Mouse (Mus musculus) MEL (cell line): ENCODE data around the gene Commd7. TPM values are rescaled to one million over a fixed set of nuclear protein-coding genes. Genes with fewer than 3 reads are reported as not detected.

ENCODE experiments used
- DNase-seq: peaks from one replicate; pipeline ENCODE4 v3.0.0; 2011; ENCODE audit warnings: low read depth, low spot score
- H3K27ac ChIP-seq: 2 replicates; pipeline ENCODE4 v1.5.1; 2012; ENCODE audit warnings: low read depth, mild to moderate bottlenecking, control low read depth, low read length, moderate library complexity; ENCODE audit not compliant: control insufficient read depth
- H3K27me3 ChIP-seq, 2 experiments: fragments of 150-350 bp in 1 of 2; sonication (generic) in 1 of 2; 2 replicates each; pipeline ENCODE4 v1.6.1; 2012; ENCODE audit warnings: low read length in 2 of 2, mild to moderate bottlenecking in 2 of 2, improper control_type of control experiment in 1 of 2, moderate library complexity in 1 of 2; ENCODE audit not compliant: insufficient read depth in 2 of 2, control insufficient read depth in 1 of 2
- H3K36me3 ChIP-seq, 2 experiments: 2 replicates each; pipeline ENCODE4 v1.6.1; 2012 to 2014; ENCODE audit warnings: low read length in 2 of 2, improper control_type of control experiment in 1 of 2, inconsistent platforms in 1 of 2, mild to moderate bottlenecking in 1 of 2; ENCODE audit not compliant: insufficient read depth in 2 of 2, control insufficient read depth in 1 of 2
- H3K4me1 ChIP-seq, 2 experiments: fragments of 150-350 bp in 1 of 2; sonication (generic) in 1 of 2; 2 replicates each; pipeline ENCODE4 v1.6.1; 2012; ENCODE audit warnings: low read length in 2 of 2, improper control_type of control experiment in 1 of 2, mild to moderate bottlenecking in 1 of 2; ENCODE audit not compliant: insufficient read depth in 2 of 2, control insufficient read depth in 1 of 2
- H3K4me3 ChIP-seq, 2 experiments: fragments of 150-350 bp in 1 of 2; sonication (generic) in 1 of 2; 2 replicates each; pipeline ENCODE4 v1.5.1; 2012; ENCODE audit warnings: low read depth in 2 of 2, low read length in 2 of 2, mild to moderate bottlenecking in 2 of 2, moderate library complexity in 2 of 2, control low read depth in 1 of 2, improper control_type of control experiment in 1 of 2; ENCODE audit not compliant: control insufficient read depth in 1 of 2, insufficient read depth in 1 of 2
- H3K79me2 ChIP-seq: 2 replicates; pipeline ENCODE4 v1.6.1; 2012; ENCODE audit warnings: mild to moderate bottlenecking, low read length, moderate library complexity; ENCODE audit not compliant: control insufficient read depth, poor library complexity, insufficient read depth
- H3K9ac ChIP-seq: 2 replicates; pipeline ENCODE4 v1.6.1; 2012; ENCODE audit warnings: low read depth, mild to moderate bottlenecking, control low read depth, low read length, moderate library complexity; ENCODE audit not compliant: control insufficient read depth, poor library complexity, severe bottlenecking
- H3K9me3 ChIP-seq: fragments of 150-350 bp; sonication (generic); replicated peaks from 2 replicates; pipeline ENCODE4 v1.6.1; 2012; ENCODE audit warnings: mild to moderate bottlenecking, low read length, improper control_type of control experiment, moderate library complexity; ENCODE audit not compliant: insufficient read depth
- BHLHE40 ChIP-seq: IDR thresholded peaks from 2 replicates; pipeline ENCODE4 v1.6.1; 2012; ENCODE audit warnings: low read depth, mild to moderate bottlenecking, inconsistent platforms, low read length, improper control_type of control experiment, borderline replicate concordance
- CHD1 ChIP-seq: IDR thresholded peaks from 2 replicates; pipeline ENCODE4 v1.6.1; 2012; ENCODE audit warnings: low read depth, mild to moderate bottlenecking, inconsistent platforms, low read length, improper control_type of control experiment
- CHD2 ChIP-seq: IDR thresholded peaks from 2 replicates; pipeline ENCODE4 v1.6.1; 2011; ENCODE audit warnings: low read length, improper control_type of control experiment
- CTCF ChIP-seq, 3 experiments: IDR thresholded peaks in 2 of 3; conservative IDR thresholded peaks in 1 of 3; 2 replicates each; pipeline ENCODE4 v1.5.1; 2011 to 2012; ENCODE audit warnings: low read length in 3 of 3, low read depth in 2 of 3, mild to moderate bottlenecking in 2 of 3, improper control_type of control experiment in 1 of 3, inconsistent platforms in 1 of 3, mixed read lengths in 1 of 3, moderate library complexity in 1 of 3; ENCODE audit not compliant: control insufficient read depth in 1 of 3, insufficient read depth in 1 of 3, poor library complexity in 1 of 3, severe bottlenecking in 1 of 3
- E2F4 ChIP-seq: IDR thresholded peaks from 2 replicates; pipeline ENCODE4 v1.6.1; 2011; ENCODE audit warnings: low read depth, low read length, improper control_type of control experiment, borderline replicate concordance
- ELF1 ChIP-seq: IDR thresholded peaks from 2 replicates; pipeline ENCODE4 v1.6.1; 2014; ENCODE audit warnings: low read depth, mild to moderate bottlenecking, inconsistent platforms, low read length, improper control_type of control experiment, moderate library complexity
- EP300 ChIP-seq, 2 experiments: IDR thresholded peaks; 2 replicates each; pipeline ENCODE4 v1.6.1; 2011; ENCODE audit warnings: improper control_type of control experiment in 2 of 2, low read length in 2 of 2, low read depth in 1 of 2, mild to moderate bottlenecking in 1 of 2
- ETS1 ChIP-seq: IDR thresholded peaks from 2 replicates; pipeline ENCODE4 v1.6.1; 2012; ENCODE audit warnings: low read depth, mild to moderate bottlenecking, inconsistent platforms, low read length, improper control_type of control experiment, moderate library complexity
- GATA1 ChIP-seq: IDR thresholded peaks from 2 replicates; pipeline ENCODE4 v1.6.1; 2011; ENCODE audit warnings: low read depth, low read length, improper control_type of control experiment
- MAZ ChIP-seq: IDR thresholded peaks from 2 replicates; pipeline ENCODE4 v1.6.1; 2012; ENCODE audit warnings: low read depth, mild to moderate bottlenecking, inconsistent platforms, low read length, improper control_type of control experiment
- MEF2A ChIP-seq: IDR thresholded peaks from 2 replicates; pipeline ENCODE4 v1.6.1; 2014; ENCODE audit warnings: low read depth, mild to moderate bottlenecking, inconsistent platforms, low read length, improper control_type of control experiment; ENCODE audit not compliant: poor library complexity, insufficient replicate concordance, severe bottlenecking; ENCODE audit errors: extremely low read depth
- MXI1 ChIP-seq: IDR thresholded peaks from 2 replicates; pipeline ENCODE4 v1.6.1; 2011; ENCODE audit warnings: mild to moderate bottlenecking, low read depth, low read length, improper control_type of control experiment
- NRF1 ChIP-seq: IDR thresholded peaks from 2 replicates; pipeline ENCODE4 v1.6.1; 2014; ENCODE audit warnings: low read depth, mild to moderate bottlenecking, inconsistent platforms, low read length, improper control_type of control experiment, moderate library complexity; ENCODE audit not compliant: poor library complexity, insufficient read depth, severe bottlenecking
- POLR2AphosphoS2 ChIP-seq: IDR thresholded peaks from 2 replicates; pipeline ENCODE4 v1.6.1; 2011; ENCODE audit warnings: low read length, improper control_type of control experiment
- POLR2AphosphoS5 ChIP-seq: IDR thresholded peaks from 2 replicates; pipeline ENCODE4 v1.6.1; 2012; ENCODE audit warnings: low read depth, borderline replicate concordance, mild to moderate bottlenecking, inconsistent platforms, low read length, moderate library complexity, mixed read lengths
- RCOR1 ChIP-seq: IDR thresholded peaks from 2 replicates; pipeline ENCODE4 v1.6.1; 2012; ENCODE audit warnings: low read depth, mild to moderate bottlenecking, inconsistent platforms, low read length, improper control_type of control experiment
- SMC3 ChIP-seq: IDR thresholded peaks from 2 replicates; pipeline ENCODE4 v1.6.1; 2011; ENCODE audit warnings: low read depth, low read length, improper control_type of control experiment
- TAL1 ChIP-seq: IDR thresholded peaks from 2 replicates; pipeline ENCODE4 v1.6.1; 2012; ENCODE audit warnings: mild to moderate bottlenecking, inconsistent platforms, low read length, moderate library complexity, mixed read lengths
- TCF12 ChIP-seq: IDR thresholded peaks from 2 replicates; pipeline ENCODE4 v1.6.1; 2014; ENCODE audit warnings: low read depth, mild to moderate bottlenecking, inconsistent platforms, low read length, improper control_type of control experiment, moderate library complexity
- USF1 ChIP-seq: IDR thresholded peaks from 2 replicates; pipeline ENCODE4 v1.6.1; 2014; ENCODE audit warnings: low read depth, mild to moderate bottlenecking, inconsistent platforms, low read length, improper control_type of control experiment, moderate library complexity
- ZC3H11A ChIP-seq: IDR thresholded peaks from 2 replicates; pipeline ENCODE4 v1.6.1; 2012; ENCODE audit warnings: low read depth, mild to moderate bottlenecking, inconsistent platforms, low read length, improper control_type of control experiment
- ZNF384 ChIP-seq: IDR thresholded peaks from 2 replicates; pipeline ENCODE4 v1.6.1; 2012; ENCODE audit warnings: low read depth, mild to moderate bottlenecking, inconsistent platforms, low read length, improper control_type of control experiment
- polyA plus RNA-seq, 2 experiments: library from polyadenylated mRNA; stranded (reverse) in 1 of 2; unstranded in 1 of 2; fragments of >175 nt in 1 of 2; fragments of >200 nt in 1 of 2; gene quantifications; 2 replicates each; pipeline versions ENCODE4 v1.2.1 to v1.2.4; 2012; ENCODE audit warnings: low replicate concordance in 2 of 2, low read depth in 1 of 2; ENCODE audit not compliant: insufficient read length in 2 of 2, insufficient read depth in 1 of 2, missing spikeins in 1 of 2
- total RNA-seq: library from RNA; depleted of rRNA; stranded (reverse); fragments of 300-350 nt; gene quantifications from 2 replicates; pipeline ENCODE4 v1.2.3, GENCODE M21; 2012

The Commd7 gene
- total and polyA plus RNA-seq, 3 experiments = 25.5 to 36.1 TPM; not detected in 1

- H3K4me3 ChIP-seq = no peak overlapping the region
- DNase-seq = peak; percentile 66
- H3K36me3 ChIP-seq = peaks cover 0 to 30% of the 10 kb centered on the region in 2 experiments; a peak in 2 of 4 replicates
- no peaks in the 10 kb centered on the region for H3K27me3 ChIP-seq
- no peak overlapping the region for H3K9ac ChIP-seq
- no peak for TF ChIP-seq MEF2A
- no peak for TF ChIP-seq CHD1
- TF ChIP-seq USF1 = no peak
- TF ChIP-seq POLR2AphosphoS2 = no peak
- H3K79me2 ChIP-seq = no peaks in the 10 kb centered on the region
- H3K4me1 ChIP-seq = peaks cover 13 to 58% of the 10 kb centered on the region in 2 experiments
- no peaks in the 10 kb centered on the region for H3K9me3 ChIP-seq
- H3K27ac ChIP-seq = no peak overlapping the region
These were observed 59.5 kb downstream of the Commd7 start for GRCm38 (mm10) chr2:153573101-153573500.

DNA sequence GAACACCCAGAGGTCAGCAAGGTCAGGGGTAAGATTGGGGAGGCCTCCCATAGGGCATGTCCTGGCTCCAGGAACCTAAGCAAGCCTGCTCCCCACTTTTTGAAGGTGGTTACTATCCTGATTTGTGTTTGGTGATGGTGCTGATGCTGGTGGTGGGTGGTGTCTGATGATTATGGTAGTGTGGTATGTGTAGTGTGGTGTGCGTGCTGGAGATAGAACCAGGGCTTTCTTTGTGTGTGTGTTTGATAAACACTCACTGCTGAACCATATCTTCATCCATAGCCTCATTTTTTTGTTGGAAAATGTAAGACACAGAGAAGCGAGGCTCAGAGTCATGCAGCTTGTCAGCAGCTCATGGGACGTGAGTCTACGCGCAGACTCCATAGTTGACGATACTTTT lies 64.0 kb downstream of the Commd7 start:
- DNase-seq = peak; percentile 59
- no peaks in the 10 kb centered on the region for H3K9me3 ChIP-seq
- TF ChIP-seq ELF1 = no peak
- no peak for TF ChIP-seq E2F4
- TF ChIP-seq CHD2 = no peak
- no peak for TF ChIP-seq POLR2AphosphoS5
- peak; percentile 78 for TF ChIP-seq TCF12
- no peak for TF ChIP-seq CTCF (IDR thresholded peaks at IDR 0.05 in 2 of 3, conservative IDR thresholded peaks at IDR 0.05 in 1 of 3; ENCODE audit: control insufficient read depth in 1 of 3, insufficient read depth in 1 of 3, low read depth in 2 of 3, low read length in 3 of 3, poor library complexity in 1 of 3, severe bottlenecking in 1 of 3)
- peak; percentile 63; the same call in 1 of the 2 replicates for TF ChIP-seq ZNF384
- no peak for TF ChIP-seq NRF1
- peak; percentile 67 for TF ChIP-seq GATA1
- peak; percentile 57 to 75 for TF ChIP-seq EP300 (IDR thresholded peaks at IDR 0.05; ENCODE audit: low read depth in 1 of 2, low read length in 2 of 2)
- TF ChIP-seq ETS1 = peak; percentile 29; the same call in 1 of the 2 replicates
- no peak for TF ChIP-seq MXI1
- TF ChIP-seq MEF2A = no peak
- TF ChIP-seq ZC3H11A = no peak
- no peak for TF ChIP-seq POLR2AphosphoS2
- TF ChIP-seq TAL1 = peak; percentile 81
- no peak for TF ChIP-seq CHD1
- peak; percentile 66 for TF ChIP-seq RCOR1
- no peak for TF ChIP-seq MAZ
- no peak for TF ChIP-seq SMC3
- peak; percentile 28; the same call in 1 of the 2 replicates for TF ChIP-seq BHLHE40
- peak overlapping the region in 1 of 2 experiments; percentile 27; a peak in 2 of 4 replicates for H3K4me3 ChIP-seq
- H3K9ac ChIP-seq = peak overlapping the region; percentile 26; the same call in 1 of the 2 replicates
- H3K4me1 ChIP-seq = peaks cover 8 to 30% of the 10 kb centered on the region in 2 experiments
- H3K27me3 ChIP-seq = no peaks in the 10 kb centered on the region
- H3K79me2 ChIP-seq = no peaks in the 10 kb centered on the region
- H3K27ac ChIP-seq = peak overlapping the region; percentile 44
- H3K36me3 ChIP-seq = peaks cover 0 to 14% of the 10 kb centered on the region in 2 experiments; a peak in 2 of 4 replicates
